Mouse (Mus musculus) testis, adult 2 months (tissue): ENCODE measurements around the gene Usp20. TPM values are rescaled to one million over a fixed set of nuclear protein-coding genes. Genes with fewer than 3 reads are reported as not detected.

Experiments
- H3K27ac ChIP-seq: fragments of 200-500 bp; 2 replicates; pipeline ENCODE4 v1.5.1; 2012; ENCODE audit warnings: low read depth, low read length; ENCODE audit not compliant: control insufficient read depth, insufficient read depth
- H3K27me3 ChIP-seq: fragments of 200-500 bp; 2 replicates; pipeline ENCODE4 v1.6.1; 2012; ENCODE audit warnings: mild to moderate bottlenecking, low read length, moderate library complexity; ENCODE audit not compliant: control insufficient read depth, insufficient read depth
- H3K36me3 ChIP-seq: fragments of 200-500 bp; 2 replicates; pipeline ENCODE4 v1.6.1; 2012; ENCODE audit warnings: mild to moderate bottlenecking, low read length; ENCODE audit not compliant: control insufficient read depth, insufficient read depth
- H3K4me1 ChIP-seq: fragments of 200-500 bp; 2 replicates; pipeline ENCODE4 v1.6.1; 2012; ENCODE audit warnings: low read length; ENCODE audit not compliant: control insufficient read depth, insufficient read depth
- H3K4me3 ChIP-seq: fragments of 200-500 bp; 2 replicates; pipeline ENCODE4 v1.5.1; 2012; ENCODE audit warnings: low read depth, mild to moderate bottlenecking, low read length, moderate library complexity, mixed read lengths; ENCODE audit not compliant: control insufficient read depth
- CTCF ChIP-seq: fragments of 200-500 bp; IDR thresholded peaks from 2 replicates; pipeline ENCODE4 v1.5.1; 2012; ENCODE audit warnings: low read depth, mild to moderate bottlenecking, inconsistent platforms, low read length, moderate library complexity; ENCODE audit not compliant: control insufficient read depth, insufficient read depth, insufficient replicate concordance
- POLR2A ChIP-seq: fragments of 200-500 bp; IDR thresholded peaks from 2 replicates; pipeline ENCODE4 v1.6.1; 2012; ENCODE audit warnings: low read depth, mild to moderate bottlenecking, inconsistent platforms, low read length, moderate library complexity; ENCODE audit not compliant: control insufficient read depth
- polyA plus RNA-seq: library from polyadenylated mRNA; depleted of rRNA; stranded (reverse); fragments of >200 nt; gene quantifications from 2 replicates; pipeline ENCODE4 v1.2.3, GENCODE M21; 2012

Gene Usp20
- polyA plus RNA-seq, 1 experiment: 68.1 TPM

DNA sequence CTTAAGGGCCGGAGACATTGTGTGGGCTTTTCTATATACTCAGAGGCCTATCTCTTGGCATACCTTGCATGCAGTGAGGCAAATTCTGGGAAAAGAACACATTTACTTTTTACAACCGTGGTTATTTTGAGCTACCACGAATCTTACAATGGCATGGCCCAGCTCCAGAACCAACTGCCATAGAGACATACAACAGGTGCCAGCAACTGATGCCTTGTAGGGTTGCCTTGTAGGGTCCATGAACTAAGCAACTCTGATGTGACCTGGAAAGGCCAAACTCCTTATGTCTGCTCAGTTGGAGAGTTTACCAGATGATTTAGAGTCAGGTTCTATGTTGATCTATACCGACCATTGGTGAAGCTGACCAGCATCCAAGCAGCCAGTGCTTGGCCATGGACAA lies 12.8 kb downstream of the Usp20 start:
- Histone ChIP-seq H3K36me3 (no peaks in the 10 kb centered on the region; the same call in 1 of the 2 replicates), H3K27ac (no peak overlapping the region), H3K27me3 (no peaks in the 10 kb centered on the region), H3K4me1 (peaks cover 9% of the 10 kb centered on the region), H3K4me3 (peak overlapping the region; percentile 86)
- TF ChIP-seq POLR2A: no peak
- no peak for TF ChIP-seq CTCF

- Histone ChIP-seq H3K4me3 (peak overlapping the region; percentile 86), H3K4me1 (peaks cover 9% of the 10 kb centered on the region), H3K27ac (peak overlapping the region; percentile 46), H3K27me3 (no peaks in the 10 kb centered on the region), H3K36me3 (no peaks in the 10 kb centered on the region; the same call in 1 of the 2 replicates)
- TF ChIP-seq POLR2A (no peak), CTCF (no peak)
These were observed 13.4 kb downstream of the Usp20 start for GRCm38 (mm10) chr2:30995432-30995996.

DNA sequence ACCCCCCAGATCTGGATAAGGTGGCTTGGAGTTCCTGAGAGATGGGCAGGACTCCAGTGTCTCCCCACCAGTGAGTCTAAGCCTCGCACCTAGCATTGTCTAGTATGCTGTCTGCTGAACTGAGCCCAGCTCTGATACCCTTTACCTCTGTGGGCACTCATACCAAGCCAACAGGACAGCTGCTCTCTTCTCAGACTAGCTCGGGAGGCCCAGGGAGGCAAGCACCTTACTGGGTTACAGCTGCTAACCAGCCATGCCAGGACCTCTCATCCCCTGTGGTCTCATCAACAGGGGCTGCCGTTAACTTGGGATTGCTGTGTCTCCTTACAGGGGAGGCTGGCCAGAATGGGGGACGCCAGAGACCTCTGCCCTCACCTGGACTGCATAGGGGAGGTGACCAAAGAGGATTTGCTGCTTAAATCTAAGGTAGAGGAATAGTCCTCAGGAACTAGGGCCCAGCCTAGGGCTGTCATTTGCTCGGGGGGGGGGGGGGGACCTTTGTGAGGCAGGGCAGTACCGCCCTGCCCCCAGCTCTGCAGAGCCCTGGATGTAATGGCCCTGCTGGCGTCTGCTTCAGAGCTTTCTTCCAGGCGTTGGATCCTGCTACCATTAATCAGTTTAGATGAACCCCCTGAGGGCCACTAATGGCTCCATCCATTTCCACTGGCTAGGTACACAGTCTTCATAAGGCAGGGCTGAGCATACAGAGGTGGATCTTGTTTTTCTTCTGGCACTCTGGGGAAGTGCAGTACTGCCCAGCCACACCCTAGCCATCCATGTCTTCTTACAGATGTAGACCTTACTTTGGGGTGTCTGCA lies 16.6 kb downstream of the Usp20 start:
- Histone ChIP-seq H3K27ac (no peak overlapping the region), H3K4me1 (peaks cover 9% of the 10 kb centered on the region), H3K27me3 (no peaks in the 10 kb centered on the region), H3K36me3 (peaks cover 1% of the 10 kb centered on the region), H3K4me3 (no peak overlapping the region)
- TF ChIP-seq CTCF (no peak), POLR2A (no peak)

- H3K4me1 ChIP-seq: no peaks in the 10 kb centered on the region; the same call in 1 of the 2 replicates
- TF ChIP-seq POLR2A (no peak), CTCF (no peak)
- peaks cover 1% of the 10 kb centered on the region for H3K36me3 ChIP-seq
- H3K4me3 ChIP-seq: no peak overlapping the region
- H3K27me3 ChIP-seq: no peaks in the 10 kb centered on the region
- H3K27ac ChIP-seq: no peak overlapping the region
These were observed 20.8 kb downstream of the Usp20 start for GRCm38 (mm10) chr2:31002857-31003256.

DNA sequence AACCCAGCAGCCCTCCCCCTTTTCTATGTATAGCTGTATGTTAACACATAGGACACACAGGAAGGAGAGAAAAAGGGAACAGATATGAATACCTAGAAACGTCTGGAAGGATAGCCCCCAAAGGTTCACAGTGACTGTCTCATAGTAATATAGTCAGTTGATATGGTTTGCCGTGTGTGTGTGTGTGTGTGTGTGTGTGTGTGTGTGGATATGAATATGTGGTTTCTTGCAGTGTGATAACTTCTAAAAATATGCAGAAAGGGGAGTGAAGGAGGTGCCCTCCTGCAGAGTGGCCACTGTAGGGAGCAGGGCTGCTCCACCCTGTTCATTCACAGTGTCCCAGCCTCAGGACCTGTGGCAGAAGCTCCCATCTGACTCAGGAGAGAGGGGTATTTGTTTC lies 23.4 kb downstream of the Usp20 start:
- H3K27ac ChIP-seq: peak overlapping the region; percentile 60
- H3K4me1 ChIP-seq: no peaks in the 10 kb centered on the region; the same call in 1 of the 2 replicates
- peaks cover 1% of the 10 kb centered on the region for H3K36me3 ChIP-seq
- H3K4me3 ChIP-seq: no peak overlapping the region
- H3K27me3 ChIP-seq: no peaks in the 10 kb centered on the region
- no peak for TF ChIP-seq CTCF
- TF ChIP-seq POLR2A: no peak

GRCm38 (mm10) chr2:31006434-31006833 lies 24.4 kb downstream of the Usp20 start:
- TF ChIP-seq CTCF: no peak
- TF ChIP-seq POLR2A: peak; percentile 56; the same call in 1 of the 2 replicates
- Histone ChIP-seq H3K27ac (peak overlapping the region; percentile 81), H3K27me3 (no peaks in the 10 kb centered on the region), H3K4me1 (no peaks in the 10 kb centered on the region; the same call in 1 of the 2 replicates), H3K4me3 (peak overlapping the region; percentile 28; the same call in 1 of the 2 replicates), H3K36me3 (peaks cover 1% of the 10 kb centered on the region)

- H3K4me3 ChIP-seq: no peak overlapping the region
- peaks cover 1% of the 10 kb centered on the region for H3K36me3 ChIP-seq
- no peak for TF ChIP-seq POLR2A
- TF ChIP-seq CTCF: no peak
- H3K27me3 ChIP-seq: no peaks in the 10 kb centered on the region
- peak overlapping the region; percentile 18 for H3K27ac ChIP-seq
- H3K4me1 ChIP-seq: no peaks in the 10 kb centered on the region; the same call in 1 of the 2 replicates
These were observed 25.1 kb downstream of the Usp20 start for GRCm38 (mm10) chr2:31007208-31007607.
